Mouse (Mus musculus) ES-E14 (cell line): ENCODE data around the gene Abca8b. TPM values are rescaled to one million over a fixed set of nuclear protein-coding genes. Genes with fewer than 3 reads are reported as not detected.
"Not testable (repeated sequence)": the region's sequence is repeated elsewhere in the genome, so short reads cannot be mapped to it uniquely, and the experiment has no call there.

ENCODE experiments used
- DNase-seq: peaks from one replicate; pipeline ENCODE4 v3.0.0-alpha.2; 2013; ENCODE audit warnings: low read depth, low spot score
- H3K27ac ChIP-seq: 2 replicates; pipeline ENCODE4 v1.5.1; 2012; ENCODE audit warnings: low read depth, mild to moderate bottlenecking, low read length, moderate library complexity, mixed read lengths; ENCODE audit not compliant: poor library complexity, insufficient read depth, severe bottlenecking
- H3K36me3 ChIP-seq: 2 replicates; pipeline ENCODE4 v1.6.1; 2012; ENCODE audit warnings: mild to moderate bottlenecking, low read length, moderate library complexity, mixed read lengths; ENCODE audit not compliant: control insufficient read depth, poor library complexity, insufficient read depth, severe bottlenecking
- H3K4me1 ChIP-seq, 2 experiments: fragments of 150-350 bp in 1 of 2; sonication (generic) in 1 of 2; 2 replicates each; pipeline ENCODE4 v1.6.1; 2012; ENCODE audit warnings: low read length in 2 of 2, mild to moderate bottlenecking in 1 of 2, mixed read lengths in 1 of 2; ENCODE audit not compliant: control insufficient read depth in 2 of 2, insufficient read depth in 2 of 2, poor library complexity in 1 of 2
- H3K4me3 ChIP-seq, 2 experiments: fragments of 150-350 bp in 1 of 2; sonication (generic) in 1 of 2; 2 replicates each; pipeline ENCODE4 v1.5.1; 2012; ENCODE audit warnings: low read length in 2 of 2, low read depth in 1 of 2, mild to moderate bottlenecking in 1 of 2, mixed read lengths in 1 of 2; ENCODE audit not compliant: insufficient read depth in 1 of 2, poor library complexity in 1 of 2, severe bottlenecking in 1 of 2
- H3K9ac ChIP-seq: 2 replicates; pipeline ENCODE4 v1.6.1; 2012; ENCODE audit warnings: low read depth, mild to moderate bottlenecking, low read length, mixed read lengths; ENCODE audit not compliant: poor library complexity, insufficient read depth, severe bottlenecking
- H3K9me3 ChIP-seq: fragments of 150-350 bp; sonication (generic); 2 replicates; pipeline ENCODE4 v1.6.1; 2012; ENCODE audit warnings: low read depth, mild to moderate bottlenecking, low read length; ENCODE audit not compliant: control insufficient read depth, insufficient read depth
- CHD2 ChIP-seq: IDR thresholded peaks from 2 replicates; pipeline ENCODE4 v1.6.1; 2014; ENCODE audit warnings: mild to moderate bottlenecking, low read depth, low read length, inconsistent platforms
- HCFC1 ChIP-seq: IDR thresholded peaks from 2 replicates; pipeline ENCODE4 v1.6.1; 2012; ENCODE audit warnings: low read length, inconsistent platforms, borderline replicate concordance; ENCODE audit not compliant: insufficient read depth
- MAFK ChIP-seq: IDR thresholded peaks from 2 replicates; pipeline ENCODE4 v1.6.1; 2014; ENCODE audit warnings: mild to moderate bottlenecking, low read depth, low read length, inconsistent platforms; ENCODE audit not compliant: insufficient read depth
- ZC3H11A ChIP-seq: IDR thresholded peaks from 2 replicates; pipeline ENCODE4 v1.6.1; 2012; ENCODE audit warnings: low read depth, mild to moderate bottlenecking, inconsistent platforms, low read length, borderline replicate concordance
- ZNF384 ChIP-seq: IDR thresholded peaks from 2 replicates; pipeline ENCODE4 v1.6.1; 2012; ENCODE audit warnings: low read depth, low read length, inconsistent platforms
- in situ Hi-C, 2 experiments: fragments of 600-800 bp; cut with MboI; formaldehyde crosslinking; loops; one replicate each; pipeline ENCODE4 v1.15.1; 2025; ENCODE audit warnings: low sequenced_read_pairs in 2 of 2, inconsistent platforms in 1 of 2; ENCODE audit not compliant: unreplicated experiment in 2 of 2
- total RNA-seq: library from RNA; depleted of rRNA; stranded (reverse); fragments of 300-350 nt; gene quantifications from 2 replicates; pipeline ENCODE4 v1.2.3, GENCODE M21; 2012

Abca8b gene
- total RNA-seq, 1 experiment: 0.27 TPM

- TF ChIP-seq ZC3H11A (no peak), HCFC1 (no peak), CHD2 (no peak), MAFK (no peak), ZNF384 (no peak)
- DNase-seq: no peak
- Histone ChIP-seq H3K9me3 (no peaks in the 10 kb centered on the region), H3K27ac (no peak overlapping the region), H3K4me1 (peaks cover 0 to 6% of the 10 kb centered on the region in 2 experiments; a peak in 1 of 4 replicates), H3K36me3 (no peaks in the 10 kb centered on the region), H3K9ac (no peak overlapping the region), H3K4me3 (no peak overlapping the region)
- in situ Hi-C loops: no loop called here
Observed at GRCm38 (mm10) chr11:109995013-109995412, 632 bp downstream of the Abca8b start.

GRCm38 (mm10) chr11:109994014-109994413 lies 1.6 kb downstream of the Abca8b start:
- no peak overlapping the region for H3K4me3 ChIP-seq
- TF ChIP-seq MAFK (no peak), CHD2 (no peak), ZC3H11A (no peak), HCFC1 (no peak), ZNF384 (no peak)
- in situ Hi-C loops: no loop called here
- DNase-seq: no peak
- H3K9me3 ChIP-seq: no peaks in the 10 kb centered on the region
- H3K4me1 ChIP-seq: peaks cover 0 to 6% of the 10 kb centered on the region in 2 experiments; a peak in 1 of 4 replicates
- no peaks in the 10 kb centered on the region for H3K36me3 ChIP-seq
- no peak overlapping the region for H3K27ac ChIP-seq
- no peak overlapping the region for H3K9ac ChIP-seq

- TF ChIP-seq CHD2 (no peak), MAFK (peak; percentile 84)
- no peak for DNase-seq
- no peaks in the 10 kb centered on the region for H3K9me3 ChIP-seq
- H3K27ac ChIP-seq: no peak overlapping the region
- no peak overlapping the region for H3K9ac ChIP-seq
- H3K36me3 ChIP-seq: no peaks in the 10 kb centered on the region
- in situ Hi-C loops: no loop called here
- no peak overlapping the region for H3K4me3 ChIP-seq
- peaks cover 0 to 6% of the 10 kb centered on the region in 2 experiments; a peak in 1 of 4 replicates for H3K4me1 ChIP-seq
Observed at GRCm38 (mm10) chr11:109991270-109991669, 4.4 kb downstream of the Abca8b start.

- TF ChIP-seq HCFC1 (no peak), MAFK (no peak), ZC3H11A (no peak), ZNF384 (no peak), CHD2 (no peak)
- H3K36me3 ChIP-seq: no peaks in the 10 kb centered on the region
- H3K27ac ChIP-seq: no peak overlapping the region
- DNase-seq: no peak
- no peak overlapping the region for H3K4me3 ChIP-seq
- no peaks in the 10 kb centered on the region for H3K9me3 ChIP-seq
- peaks cover 0 to 4% of the 10 kb centered on the region in 2 experiments; a peak in 1 of 4 replicates for H3K4me1 ChIP-seq
- H3K9ac ChIP-seq: no peak overlapping the region
- in situ Hi-C loops: no loop called here
Observed at GRCm38 (mm10) chr11:109990256-109990655, 5.4 kb downstream of the Abca8b start.

GRCm38 (mm10) chr11:109988164-109988563 lies 7.5 kb downstream of the Abca8b start:
- DNase-seq: no peak
- TF ChIP-seq CHD2 (no peak), ZC3H11A (no peak), MAFK (no peak), HCFC1 (no peak), ZNF384 (no peak)
- in situ Hi-C loops: no loop called here
- Histone ChIP-seq H3K36me3 (no peaks in the 10 kb centered on the region), H3K27ac (no peak overlapping the region), H3K9me3 (no peaks in the 10 kb centered on the region), H3K4me3 (no peak overlapping the region), H3K9ac (no peak overlapping the region), H3K4me1 (no peaks in the 10 kb centered on the region)

GRCm38 (mm10) chr11:109987460-109988072 lies 8.1 kb downstream of the Abca8b start:
- in situ Hi-C loops, H3K36me3 ChIP-seq, H3K4me3 ChIP-seq, H3K9ac ChIP-seq, H3K9me3 ChIP-seq, H3K27ac ChIP-seq, H3K4me1 ChIP-seq, DNase-seq: not testable (repeated sequence)
